Mouse (Mus musculus): Measurements from ENCODE around the gene Gpr146. TPM values are rescaled to one million over a fixed set of nuclear protein-coding genes. Genes with fewer than 3 reads are reported as not detected.

Gpr146 gene
- polyA plus RNA-seq, 1 experiment from 2014 or later = 1.4 TPM

- Histone ChIP-seq H3K36me3 (replicated peaks) (peaks cover 26% of the 10 kb centered on the region), H3K9me3 (no peaks in the 10 kb centered on the region), H3K4me3 (replicated peaks) (peak overlapping the region; percentile 82), H3K4me2 (peak overlapping the region; percentile 96), H3K4me1 (peaks cover 15% of the 10 kb centered on the region), H3K9ac (peak overlapping the region; percentile 85), H3K27ac (peak overlapping the region; percentile 78), H3K27me3 (peaks cover 15% of the 10 kb centered on the region; the same call in 1 of the 2 replicates)
- peak; percentile 93 for ATAC-seq (ENCODE audit: low FRiP score)
- 0% methylated on average over 33 of the region's 33 CpGs for WGBS
Measured at GRCm38 (mm10) chr5:139344687-139345363, 32.7 kb upstream of the Gpr146 start.

DNA sequence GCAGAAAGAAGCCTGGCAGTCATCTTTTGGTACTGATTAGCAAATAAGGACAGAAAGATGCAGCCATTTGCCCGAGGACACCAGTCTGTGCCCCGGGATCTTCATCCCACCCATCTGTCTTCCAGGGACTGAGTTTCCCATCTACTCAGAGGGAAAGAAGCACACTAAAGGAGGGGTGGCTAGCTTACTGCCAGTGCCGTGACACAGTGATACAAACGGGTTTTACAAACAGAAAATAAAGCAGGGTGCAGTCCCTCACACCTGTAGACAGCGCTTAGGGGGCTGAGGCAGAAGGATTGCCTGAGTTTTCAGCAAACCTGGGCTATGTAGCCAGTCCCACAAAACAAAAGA, 32.2 kb upstream of the Gpr146 start:
- Histone ChIP-seq H3K36me3 (replicated peaks) (peaks cover 21% of the 10 kb centered on the region), H3K4me1 (peaks cover 15% of the 10 kb centered on the region), H3K9ac (peak overlapping the region; percentile 85; the same call in 1 of the 2 replicates), H3K4me3 (replicated peaks) (peak overlapping the region; percentile 82), H3K9me3 (no peaks in the 10 kb centered on the region), H3K27ac (peak overlapping the region; percentile 63; the same call in 1 of the 2 replicates), H3K27me3 (peaks cover 15% of the 10 kb centered on the region; the same call in 1 of the 2 replicates), H3K4me2 (peak overlapping the region; percentile 96)
- 14% methylated on average over 5 of the region's 5 CpGs for WGBS
- ATAC-seq (ENCODE audit: low FRiP score) = peak; percentile 35

GRCm38 (mm10) chr5:139347225-139347624, 30.3 kb upstream of the Gpr146 start:
- Histone ChIP-seq H3K4me3 (replicated peaks) (no peak overlapping the region), H3K4me2 (no peak overlapping the region), H3K9me3 (no peaks in the 10 kb centered on the region), H3K36me3 (replicated peaks) (peaks cover 6% of the 10 kb centered on the region), H3K9ac (no peak overlapping the region), H3K27me3 (peaks cover 27% of the 10 kb centered on the region; the same call in 1 of the 2 replicates), H3K27ac (no peak overlapping the region), H3K4me1 (peaks cover 20% of the 10 kb centered on the region)
- WGBS = 65% methylated on average over 1 of the region's 1 CpGs
- ATAC-seq (ENCODE audit: low FRiP score) = no peak

DNA sequence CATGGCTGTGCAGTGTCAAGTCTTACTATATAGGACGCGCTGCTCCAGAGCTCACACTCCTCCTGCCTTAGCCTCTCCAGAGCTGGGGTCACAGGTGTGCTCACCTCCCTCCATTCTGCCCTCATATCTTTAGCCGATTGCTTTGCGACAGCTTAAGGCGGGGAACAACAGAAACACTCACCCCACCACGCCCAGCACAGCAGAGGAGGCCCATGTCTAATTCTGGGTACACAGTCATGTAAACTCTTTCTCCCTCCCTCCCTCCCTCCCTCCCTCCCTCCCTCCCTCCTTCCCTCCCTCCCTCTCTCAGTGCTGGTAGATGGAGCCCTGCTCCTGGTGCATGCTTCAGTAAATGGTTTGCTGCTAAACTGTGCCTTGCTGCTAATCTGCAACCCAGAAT, 27.8 kb upstream of the Gpr146 start:
- H3K4me1 ChIP-seq = peaks cover 9% of the 10 kb centered on the region
- WGBS = 83% methylated on average over 6 of the region's 6 CpGs
- no peak overlapping the region for H3K4me3 ChIP-seq (replicated peaks)
- no peak overlapping the region for H3K9ac ChIP-seq
- no peaks in the 10 kb centered on the region for H3K36me3 ChIP-seq (replicated peaks)
- no peak overlapping the region for H3K27ac ChIP-seq
- H3K27me3 ChIP-seq = peaks cover 27% of the 10 kb centered on the region; the same call in 1 of the 2 replicates
- H3K4me2 ChIP-seq = no peak overlapping the region
- ATAC-seq (ENCODE audit: low FRiP score) = no peak
- H3K9me3 ChIP-seq = no peaks in the 10 kb centered on the region

DNA sequence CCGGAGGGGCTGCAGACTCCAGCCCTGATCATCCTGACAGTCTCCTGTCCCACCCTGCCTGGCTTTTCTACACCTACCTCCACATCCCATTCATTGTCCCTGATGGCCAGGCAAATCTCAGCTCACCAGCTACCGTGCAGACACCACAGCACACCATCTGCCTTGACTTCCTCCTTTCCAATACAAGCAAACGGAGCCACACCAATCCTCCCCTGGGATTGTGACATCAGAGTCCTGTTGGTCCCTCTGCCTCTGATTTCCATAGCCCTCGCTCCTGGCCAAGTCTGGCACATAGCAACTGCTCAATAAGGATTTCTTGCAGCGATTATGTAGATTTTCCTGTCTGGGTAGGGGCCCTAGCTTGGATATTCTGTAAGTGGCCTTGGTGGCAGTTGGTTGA, 26.4 kb upstream of the Gpr146 start, which contains the start of gene Cox19:
TSS of gene Cox19 (minus strand) at position 285 of the 400 bp plus-strand sequence.
- no peaks in the 10 kb centered on the region for H3K9me3 ChIP-seq
- no peak within 1 kb of the TSS for H3K4me2 ChIP-seq
- no peaks in the 10 kb centered on the region for H3K36me3 ChIP-seq (replicated peaks)
- no peak within 1 kb of the TSS for H3K4me3 ChIP-seq (replicated peaks)
- WGBS = 59% methylated on average over 5 of the region's 5 CpGs
- H3K27me3 ChIP-seq = peaks cover 26% of the 10 kb centered on the region; the same call in 1 of the 2 replicates
- no peak within 1 kb of the TSS for H3K9ac ChIP-seq
- no peak for ATAC-seq (ENCODE audit: low FRiP score)
- H3K4me1 ChIP-seq = peaks cover 4% of the 10 kb centered on the region; the same call in 1 of the 2 replicates
- no peak within 1 kb of the TSS for H3K27ac ChIP-seq

DNA sequence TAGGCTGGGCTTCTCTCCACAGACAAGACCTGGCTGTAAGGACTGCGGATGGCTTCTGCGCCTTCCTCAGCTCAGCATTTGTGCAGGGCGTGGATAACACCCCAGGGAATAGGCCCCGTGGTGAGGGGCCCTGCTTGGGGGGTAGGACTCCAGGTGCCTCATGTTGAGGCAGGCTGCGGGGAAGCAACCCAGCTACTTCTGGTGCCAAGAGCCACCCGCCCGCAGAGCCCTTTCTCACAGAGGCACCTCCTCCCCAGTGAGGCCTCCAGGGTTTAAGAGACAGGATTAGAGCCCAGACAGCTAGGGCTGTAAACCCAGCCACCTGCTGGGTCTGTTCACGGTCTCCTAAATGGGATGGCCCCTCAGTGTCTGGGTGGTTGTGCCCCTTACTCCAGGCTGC, 25.9 kb upstream of the Gpr146 start:
- H3K27me3 ChIP-seq = peaks cover 21% of the 10 kb centered on the region; the same call in 1 of the 2 replicates
- H3K36me3 ChIP-seq (replicated peaks) = no peaks in the 10 kb centered on the region
- no peak for ATAC-seq (ENCODE audit: low FRiP score)

DNA sequence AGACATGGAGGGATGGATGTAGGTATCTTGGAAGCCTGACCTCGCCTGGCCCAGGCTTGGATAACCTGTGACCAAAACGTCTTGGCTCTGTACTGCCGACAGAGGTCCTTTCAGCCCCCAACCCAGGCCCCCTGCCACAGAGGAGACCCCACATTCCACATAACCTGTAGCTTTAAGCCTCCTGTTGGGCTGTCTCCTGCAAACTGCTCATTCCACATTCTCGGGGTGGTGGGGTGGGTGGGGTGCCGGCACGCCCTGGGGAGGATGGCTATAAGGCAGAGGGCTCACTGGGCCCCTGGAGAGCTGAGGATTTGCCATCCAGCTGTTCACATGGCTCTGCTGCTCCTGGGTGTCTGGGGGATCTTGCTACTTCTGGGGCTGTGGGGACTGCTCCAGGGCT, 25.2 kb upstream of the Gpr146 start, which contains the start of gene Cyp2w1:
TSS of gene Cyp2w1 (plus strand) at position 301 of the 400 bp plus-strand sequence.
- no peak within 1 kb of the TSS for H3K27ac ChIP-seq
- H3K36me3 ChIP-seq (replicated peaks) = no peaks in the 10 kb centered on the region
- no peak within 1 kb of the TSS for H3K9ac ChIP-seq
- 69% methylated on average over 6 of the region's 6 CpGs for WGBS
- peaks cover 4% of the 10 kb centered on the region; the same call in 1 of the 2 replicates for H3K4me1 ChIP-seq
- no peak within 1 kb of the TSS for H3K4me2 ChIP-seq
- peaks cover 16% of the 10 kb centered on the region; the same call in 1 of the 2 replicates for H3K27me3 ChIP-seq
- ATAC-seq (ENCODE audit: low FRiP score) = no peak
- no peaks in the 10 kb centered on the region for H3K9me3 ChIP-seq
- no peak within 1 kb of the TSS for H3K4me3 ChIP-seq (replicated peaks)

More for the DNA sequence above, 25.9 kb upstream of the Gpr146 start:
- H3K4me2 ChIP-seq = no peak overlapping the region
- no peak overlapping the region for H3K9ac ChIP-seq
- H3K9me3 ChIP-seq = no peaks in the 10 kb centered on the region
- no peak overlapping the region for H3K4me3 ChIP-seq (replicated peaks)
- H3K4me1 ChIP-seq = peaks cover 4% of the 10 kb centered on the region; the same call in 1 of the 2 replicates
- H3K27ac ChIP-seq = no peak overlapping the region
- WGBS = 33% methylated on average over 8 of the region's 8 CpGs

DNA sequence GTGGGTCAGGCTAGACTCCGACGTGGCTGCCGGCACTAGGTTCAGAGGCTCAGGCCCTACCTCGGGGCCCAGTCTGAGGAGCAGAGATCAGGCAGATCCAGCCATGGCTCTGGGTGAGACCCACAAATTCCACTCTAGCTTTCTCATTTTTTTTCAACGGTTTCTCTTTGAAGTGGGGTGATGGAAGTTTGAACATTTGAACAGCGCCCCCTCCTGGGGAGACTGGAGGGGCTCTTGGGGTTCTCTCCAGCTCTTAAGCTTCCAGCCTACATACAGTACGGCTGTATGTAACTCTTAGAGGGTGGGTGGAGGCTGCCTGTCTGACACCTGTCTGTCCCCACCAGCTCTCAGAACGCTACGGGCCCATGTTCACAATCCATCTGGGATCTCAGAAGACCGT, 24.0 kb upstream of the Gpr146 start:
- 62% methylated on average over 10 of the region's 10 CpGs for WGBS
- H3K9ac ChIP-seq = no peak overlapping the region
- no peak overlapping the region for H3K4me3 ChIP-seq (replicated peaks)
- H3K9me3 ChIP-seq = no peaks in the 10 kb centered on the region
- H3K27ac ChIP-seq = no peak overlapping the region
- peaks cover 12% of the 10 kb centered on the region; the same call in 1 of the 2 replicates for H3K27me3 ChIP-seq
- H3K4me1 ChIP-seq = peaks cover 4% of the 10 kb centered on the region; the same call in 1 of the 2 replicates
- no peak overlapping the region for H3K4me2 ChIP-seq
- ATAC-seq (ENCODE audit: low FRiP score) = no peak
- no peaks in the 10 kb centered on the region; the same call in 1 of the 2 replicates for H3K36me3 ChIP-seq (replicated peaks)

- H3K9me3 ChIP-seq = no peaks in the 10 kb centered on the region
- 82% methylated on average over 11 of the region's 11 CpGs for WGBS
- peaks cover 4% of the 10 kb centered on the region; the same call in 1 of the 2 replicates for H3K4me1 ChIP-seq
- no peak overlapping the region for H3K4me2 ChIP-seq
- H3K27ac ChIP-seq = no peak overlapping the region
- ATAC-seq (ENCODE audit: low FRiP score) = no peak
- H3K27me3 ChIP-seq = peaks cover 12% of the 10 kb centered on the region; the same call in 1 of the 2 replicates
- no peak overlapping the region for H3K9ac ChIP-seq
- H3K36me3 ChIP-seq (replicated peaks) = no peaks in the 10 kb centered on the region; the same call in 1 of the 2 replicates
- no peak overlapping the region for H3K4me3 ChIP-seq (replicated peaks)
Measured at GRCm38 (mm10) chr5:139353946-139354345, 23.6 kb upstream of the Gpr146 start.

GRCm38 (mm10) chr5:139355235-139355772, 22.2 kb upstream of the Gpr146 start:
- no peak overlapping the region for H3K4me2 ChIP-seq
- H3K9me3 ChIP-seq = no peaks in the 10 kb centered on the region
- H3K36me3 ChIP-seq (replicated peaks) = peaks cover 2% of the 10 kb centered on the region; the same call in 1 of the 2 replicates
- peak; percentile 51 for ATAC-seq (ENCODE audit: low FRiP score)
- 35% methylated on average over 19 of the region's 19 CpGs for WGBS
- H3K9ac ChIP-seq = no peak overlapping the region
- peaks cover 4% of the 10 kb centered on the region; the same call in 1 of the 2 replicates for H3K4me1 ChIP-seq
- no peak overlapping the region for H3K4me3 ChIP-seq (replicated peaks)
- peaks cover 12% of the 10 kb centered on the region; the same call in 1 of the 2 replicates for H3K27me3 ChIP-seq
- no peak overlapping the region for H3K27ac ChIP-seq

GRCm38 (mm10) chr5:139358653-139359052, 18.8 kb upstream of the Gpr146 start:
- peaks cover 2% of the 10 kb centered on the region; the same call in 1 of the 2 replicates for H3K36me3 ChIP-seq (replicated peaks)
- 78% methylated on average over 2 of the region's 2 CpGs for WGBS
- no peaks in the 10 kb centered on the region for H3K9me3 ChIP-seq
- H3K27ac ChIP-seq = no peak overlapping the region
- H3K4me1 ChIP-seq = no peaks in the 10 kb centered on the region
- no peaks in the 10 kb centered on the region for H3K27me3 ChIP-seq
- H3K9ac ChIP-seq = no peak overlapping the region
- H3K4me3 ChIP-seq (replicated peaks) = no peak overlapping the region
- peak; percentile 31; the same call in 1 of the 2 replicates for ATAC-seq (ENCODE audit: low FRiP score)
- H3K4me2 ChIP-seq = no peak overlapping the region

GRCm38 (mm10) chr5:139359244-139359643, 18.3 kb upstream of the Gpr146 start:
- Histone ChIP-seq H3K36me3 (replicated peaks) (peaks cover 2% of the 10 kb centered on the region; the same call in 1 of the 2 replicates), H3K27me3 (no peaks in the 10 kb centered on the region), H3K4me3 (replicated peaks) (no peak overlapping the region), H3K9ac (no peak overlapping the region), H3K4me2 (no peak overlapping the region), H3K4me1 (0 out of 2 replicates have a peak, but pooled peaks cover under 1% of the 10 kb centered on the region), H3K27ac (no peak overlapping the region), H3K9me3 (no peaks in the 10 kb centered on the region)
- ATAC-seq (ENCODE audit: low FRiP score) = no peak
- WGBS = 97% methylated on average over 5 of the region's 5 CpGs
